Mouse (Mus musculus) liver, embryonic 14.5 days (tissue): ENCODE measurements around the gene Tchh.

ENCODE experiments used
- CTCF ChIP-seq: IDR thresholded peaks from 2 replicates; pipeline ENCODE4 v1.5.1; 2016; ENCODE audit warnings: antibody characterized with exemption, low read depth, control low read depth
- EP300 ChIP-seq: IDR thresholded peaks from 2 replicates; pipeline ENCODE4 v1.6.1; 2016; ENCODE audit warnings: antibody characterized with exemption, low read depth

DNA sequence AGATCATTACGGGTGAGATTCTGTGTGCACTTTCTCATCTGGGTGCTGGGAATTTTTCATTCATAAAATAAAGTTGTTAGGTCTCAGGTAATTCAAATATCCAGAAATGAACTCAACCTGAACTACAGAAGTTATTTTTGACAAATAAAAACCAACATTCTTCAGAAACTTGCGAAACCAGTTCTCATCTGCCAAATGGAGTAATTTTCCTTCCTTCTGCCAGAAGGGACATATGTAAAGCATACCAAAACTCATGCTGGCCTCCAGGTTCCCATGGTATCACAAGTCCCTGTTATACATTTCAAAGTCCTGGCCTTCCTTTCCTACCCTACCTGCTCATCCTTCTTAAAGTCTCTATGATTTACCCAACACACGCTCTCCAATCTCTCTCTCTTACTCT is 38.2 kb upstream of the Tchh start:
- no peak for TF ChIP-seq EP300
- TF ChIP-seq CTCF = no peak
